Mouse (Mus musculus): ENCODE results near the gene Atp10a.

Gene Atp10a

GRCm38 (mm10) chr7:58655866-58656265 lies at the start of gene Atp10a:
Atp10a (plus strand) TSS chr7:58656166.
- no peak for DNase-seq

GRCm38 (mm10) chr7:58618048-58618447 lies 37.9 kb upstream of the Atp10a start:
- DNase-seq = no peak

DNA sequence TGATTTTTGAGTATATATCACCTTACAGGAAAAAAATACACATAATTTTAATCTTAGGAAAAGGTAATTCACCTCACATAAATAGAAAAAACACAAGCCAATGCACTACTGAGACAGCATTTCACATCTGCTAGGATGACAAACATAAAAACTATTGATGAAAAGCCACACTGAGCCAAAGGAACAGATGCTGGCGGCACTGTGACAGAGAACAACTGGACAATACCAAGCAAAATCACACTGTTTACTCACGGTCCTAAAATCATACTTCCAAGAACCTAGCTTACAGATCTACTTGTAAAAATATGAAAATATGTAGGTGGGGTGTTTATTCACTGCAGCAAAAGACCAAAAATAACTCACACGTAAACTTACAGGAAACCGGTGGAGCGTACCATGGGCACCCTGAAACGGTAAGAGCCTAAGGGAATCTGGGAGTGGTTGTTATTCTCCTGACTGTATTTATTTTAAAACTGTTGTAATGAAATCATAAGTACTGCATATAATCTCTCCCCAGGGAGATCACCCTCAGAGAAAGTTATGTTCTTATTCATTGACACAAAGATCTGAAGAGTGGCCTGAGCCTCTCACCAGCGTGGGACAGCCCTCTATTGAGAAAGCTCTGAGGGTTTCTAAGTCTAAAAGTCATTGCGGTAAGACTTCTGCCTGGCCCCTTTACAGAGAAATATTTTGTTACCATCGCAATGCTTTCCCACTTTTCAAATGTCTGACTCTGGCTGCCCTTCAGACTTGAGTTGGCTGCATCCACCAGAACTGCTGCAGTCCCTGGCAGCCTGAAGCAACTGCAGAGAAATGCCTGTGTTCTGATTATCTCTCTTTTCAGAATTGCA lies 29.4 kb upstream of the Atp10a start:
- peak; percentile 3 for DNase-seq

GRCm38 (mm10) chr7:58627381-58627780 lies 28.6 kb upstream of the Atp10a start:
- no peak for DNase-seq

- DNase-seq = no peak
These were observed 26.7 kb upstream of the Atp10a start for GRCm38 (mm10) chr7:58629233-58629632.

GRCm38 (mm10) chr7:58633683-58634082 lies 22.3 kb upstream of the Atp10a start:
- no peak for DNase-seq

DNA sequence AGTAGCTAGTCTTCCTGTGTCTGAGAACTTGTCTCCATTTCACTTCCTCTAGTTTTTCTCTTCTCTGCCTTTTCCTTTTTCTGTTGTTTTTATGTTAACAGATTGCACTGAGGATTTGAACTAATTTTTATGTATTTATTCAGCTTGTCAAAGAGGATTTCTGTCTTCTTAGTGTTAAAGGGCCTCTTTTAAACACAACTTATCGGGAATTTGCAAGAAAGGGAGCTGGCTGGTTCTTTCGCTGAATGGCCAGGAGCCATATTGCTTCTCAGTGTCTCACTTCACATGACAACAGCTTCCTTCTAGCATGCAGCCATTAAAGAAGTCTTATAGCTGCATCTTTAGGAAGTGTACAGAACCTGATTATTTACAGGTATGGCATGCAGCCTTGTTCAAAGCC lies 16.3 kb upstream of the Atp10a start:
- DNase-seq = peak; percentile 9

GRCm38 (mm10) chr7:58640456-58640855 lies 15.5 kb upstream of the Atp10a start:
- no peak for DNase-seq

DNA sequence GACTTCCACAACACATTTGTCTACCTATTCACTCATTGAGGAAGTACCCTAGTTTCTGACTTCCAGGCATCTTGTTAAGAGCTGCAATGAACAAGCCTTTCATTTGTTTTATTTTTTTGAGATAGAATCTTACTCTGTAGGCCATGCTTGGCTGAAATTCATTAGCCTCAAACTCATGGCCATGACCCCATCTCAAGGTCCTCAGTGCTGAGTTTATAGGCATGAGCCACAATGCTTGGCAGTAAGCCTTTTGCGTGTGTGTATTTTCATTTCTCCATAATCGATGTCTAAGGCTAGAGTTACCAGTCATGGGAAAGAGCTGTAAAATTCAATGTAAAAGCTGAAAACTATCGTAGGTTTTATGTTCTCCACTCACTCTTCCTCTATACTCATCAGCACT lies 14.1 kb upstream of the Atp10a start:
- no peak for DNase-seq

DNA sequence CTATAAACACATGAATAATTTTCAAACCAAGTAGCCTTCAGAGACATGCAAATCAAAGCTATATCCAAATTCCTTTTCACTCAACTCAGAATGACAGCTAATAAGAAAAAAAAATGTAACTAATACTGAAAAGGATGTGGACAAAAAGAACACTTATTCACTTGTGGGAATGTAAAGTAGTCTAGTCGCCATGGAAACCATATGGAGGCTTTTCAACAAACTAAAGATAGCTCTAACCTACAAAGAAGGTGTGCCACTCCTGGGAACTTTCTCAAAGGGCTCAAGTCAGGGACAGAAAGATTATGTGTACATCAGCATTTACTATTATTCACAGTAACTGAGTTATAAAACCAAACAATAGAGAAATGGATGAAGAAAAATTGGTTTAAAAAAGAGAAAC lies 8.6 kb upstream of the Atp10a start:
- DNase-seq = no peak

GRCm38 (mm10) chr7:58657913-58658789 lies 2.2 kb downstream of the Atp10a start:
- peak; percentile 15 for DNase-seq

DNA sequence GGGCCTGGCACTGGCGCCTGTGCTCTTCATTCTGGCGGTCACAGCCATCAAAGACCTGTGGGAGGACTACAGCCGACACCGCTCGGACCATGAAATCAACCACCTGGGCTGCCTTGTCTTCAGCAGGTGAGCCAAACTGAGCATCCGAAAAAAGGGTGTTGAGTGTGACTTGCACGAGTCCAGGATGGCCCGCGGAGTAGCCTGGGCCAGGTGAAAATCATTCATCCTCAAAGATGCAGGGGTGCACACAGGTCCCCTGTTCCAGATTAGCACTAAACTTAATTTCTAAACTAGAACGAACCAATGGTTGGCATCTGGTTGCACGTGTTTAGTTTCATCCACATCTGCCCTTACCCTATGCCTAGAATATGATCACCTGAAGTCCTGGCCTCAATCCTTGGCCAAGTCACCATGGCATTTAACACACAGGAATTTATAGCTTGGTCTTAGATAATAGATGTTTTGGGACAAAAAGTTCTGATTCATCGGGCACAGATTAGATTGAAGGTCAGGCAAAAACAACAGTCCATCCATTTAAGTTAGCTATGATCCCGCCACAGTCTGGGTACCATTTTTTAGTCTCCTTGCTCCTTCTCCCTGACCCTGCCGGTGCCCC lies 2.9 kb downstream of the Atp10a start:
- no peak for DNase-seq

- no peak for DNase-seq
These were observed 4.1 kb downstream of the Atp10a start for GRCm38 (mm10) chr7:58660046-58660445.

DNA sequence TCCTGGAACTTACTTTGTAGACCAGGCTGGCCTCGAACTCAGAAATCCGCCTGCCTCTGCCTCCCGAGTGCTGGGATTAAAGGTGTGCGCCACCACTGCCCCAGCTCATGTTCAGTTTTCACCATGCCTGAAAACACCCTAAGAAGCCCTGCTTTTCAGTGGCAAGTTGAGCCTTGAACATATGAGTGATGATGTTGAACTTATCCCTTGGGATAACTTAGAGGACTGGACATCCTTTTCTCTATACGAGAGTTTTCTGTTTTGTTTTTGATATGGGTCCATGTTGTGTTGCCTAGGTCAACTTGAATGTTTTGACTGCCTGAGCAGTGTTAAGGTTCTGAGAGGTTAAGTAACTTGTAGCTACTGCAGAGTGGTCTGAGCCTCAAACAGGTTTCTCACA lies 4.7 kb downstream of the Atp10a start:
- no peak for DNase-seq

DNA sequence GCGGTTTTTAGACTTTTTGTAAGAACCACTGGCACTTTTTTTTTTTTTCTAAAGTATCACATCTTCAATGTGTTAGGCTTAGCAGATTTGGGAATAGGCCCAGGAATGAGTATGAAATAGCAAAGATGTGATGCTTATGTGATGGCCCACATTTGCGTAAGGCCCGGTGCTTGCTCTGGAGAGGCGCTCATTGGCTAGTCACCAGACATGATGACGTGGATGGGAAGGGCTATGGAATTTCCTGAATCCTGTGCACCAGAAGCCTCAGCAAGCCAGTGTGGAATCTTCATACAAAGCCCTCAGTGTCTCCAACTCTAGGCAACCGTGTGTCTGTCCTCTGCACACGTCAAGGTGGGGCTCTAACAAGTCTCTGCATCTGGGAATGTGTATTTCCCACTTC lies 5.1 kb downstream of the Atp10a start:
- no peak for DNase-seq

DNA sequence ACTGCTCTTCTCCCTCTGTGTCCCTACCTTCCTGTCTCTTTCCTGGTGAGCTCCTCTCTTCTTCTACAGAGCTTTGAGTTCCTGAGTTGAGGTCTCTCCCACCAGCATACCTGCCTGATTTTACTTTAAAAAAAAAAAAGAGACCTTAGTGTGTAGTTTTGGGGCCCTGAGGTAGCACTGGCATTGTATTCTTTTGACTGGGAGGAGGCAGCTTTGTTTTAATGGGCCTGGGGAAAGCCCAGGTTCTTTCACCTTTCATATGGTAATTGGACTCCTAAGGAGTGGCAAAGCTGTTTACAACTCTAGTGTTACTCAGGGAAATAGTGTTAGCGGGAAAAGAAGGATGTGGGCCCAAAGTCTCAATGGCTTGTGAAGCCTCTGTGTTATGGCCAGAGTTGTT lies 12.7 kb downstream of the Atp10a start:
- DNase-seq = no peak

GRCm38 (mm10) chr7:58676075-58676474 lies 20.1 kb downstream of the Atp10a start:
- no peak for DNase-seq

DNA sequence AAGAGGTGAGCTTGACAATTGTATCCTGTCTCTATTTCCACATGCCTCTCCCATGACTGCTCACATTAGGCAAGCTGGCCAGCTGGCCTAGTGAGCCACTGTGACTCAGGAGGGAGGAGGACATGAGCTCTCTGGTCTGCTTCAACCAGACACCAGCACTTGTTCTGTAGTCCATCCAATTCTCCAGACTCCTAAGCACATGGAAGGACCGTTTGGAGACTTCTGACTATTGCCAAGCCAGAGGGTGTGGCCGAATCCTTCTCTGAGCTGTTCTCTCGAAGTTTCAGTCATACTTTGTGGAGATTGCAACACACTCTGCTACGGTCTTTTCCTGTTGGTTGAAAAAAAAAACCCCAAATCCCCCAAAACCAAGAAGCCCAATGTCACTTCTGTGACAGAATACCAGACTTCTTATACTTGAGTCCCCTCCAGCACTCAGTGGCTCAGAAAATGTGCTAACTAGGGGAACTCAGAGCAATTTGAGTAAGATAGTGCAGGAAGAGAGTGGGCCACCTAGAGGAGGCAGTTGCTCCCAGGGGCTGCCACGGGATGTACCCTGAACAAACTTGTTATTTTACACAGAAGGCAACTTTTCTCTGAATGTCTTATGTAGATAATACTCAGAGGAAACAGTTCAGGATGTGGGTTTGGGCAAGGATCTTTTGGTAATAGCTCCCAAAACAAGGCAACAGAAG lies 21.3 kb downstream of the Atp10a start:
- no peak for DNase-seq

- DNase-seq = no peak
These were observed 30.0 kb downstream of the Atp10a start for GRCm38 (mm10) chr7:58685967-58686366.

GRCm38 (mm10) chr7:58686573-58686972 lies 30.6 kb downstream of the Atp10a start:
- DNase-seq = no peak

GRCm38 (mm10) chr7:58686997-58687396 lies 31.0 kb downstream of the Atp10a start:
- no peak for DNase-seq

GRCm38 (mm10) chr7:58690069-58690923 lies 34.3 kb downstream of the Atp10a start:
- no peak for DNase-seq

All from layer of hippocampus, adult 9-11 months (tissue).